Mouse (Mus musculus) left cerebral cortex, postnatal 10 days (tissue): ENCODE data around the gene Gm28048. TPM values are rescaled to one million over a fixed set of nuclear protein-coding genes. Genes with fewer than 3 reads are reported as not detected.

Experiments used
- DNase-seq, 2 experiments: peaks; one replicate each; pipeline ENCODE4 v3.0.0; 2021 to 2022; ENCODE audit warnings: low spot score in 2 of 2, mixed read lengths in 1 of 2; ENCODE audit errors: extremely low spot score in 1 of 2
- intact Hi-C: fragments of 180-260 bp; cut with DNase I; formaldehyde crosslinking; loops from one replicate; pipeline ENCODE4 v1.15.1; 2025
- total RNA-seq, 2 experiments: library from RNA; stranded (reverse); gene quantifications; 2 replicates each; pipeline ENCODE4 v1.2.3; 2021

The Gm28048 gene
- total RNA-seq, 2 experiments from 2014 or later = 6.9 to 7.5 TPM

DNA sequence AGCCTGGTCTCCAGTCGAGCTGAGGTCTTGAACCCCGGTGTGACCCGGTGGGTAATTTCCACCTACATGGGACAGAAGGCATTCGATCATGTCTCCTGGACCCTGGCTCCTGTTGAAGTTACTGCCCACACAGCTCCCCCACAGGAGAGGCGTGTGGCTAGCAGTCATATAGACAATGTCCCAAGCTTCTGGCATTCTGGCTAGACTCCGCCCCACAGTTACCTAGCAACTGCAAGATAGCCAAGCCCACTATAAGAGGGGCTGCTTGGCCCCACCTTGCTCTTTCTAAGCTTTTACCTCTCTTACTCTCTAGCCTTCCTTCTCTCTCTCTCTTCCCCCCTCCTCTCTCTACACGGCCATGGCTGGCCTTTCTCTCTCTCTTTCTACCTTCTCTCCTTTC is 64.1 kb downstream of the Gm28048 start:
- no peak for DNase-seq
- intact Hi-C loops = no loop called here

DNA sequence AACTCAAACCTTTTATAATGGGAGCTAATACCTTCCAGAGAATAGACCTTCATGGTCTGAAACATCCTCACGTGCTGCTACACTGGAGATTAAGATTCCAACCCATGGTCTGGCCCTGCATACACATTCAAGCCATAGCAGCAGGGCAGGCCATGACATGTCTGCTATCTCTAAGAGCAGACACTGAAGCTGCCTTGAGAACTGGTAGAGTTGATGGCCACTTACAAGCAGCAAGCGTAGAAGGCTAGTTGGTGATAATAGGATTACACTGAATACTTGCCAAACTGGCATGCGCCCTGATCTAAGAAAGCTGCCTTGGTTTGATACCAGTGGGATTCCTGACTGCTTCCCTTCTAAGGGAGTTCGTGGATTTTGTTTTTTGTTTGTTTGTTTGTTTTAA is 68.1 kb downstream of the Gm28048 start:
- intact Hi-C loops = no loop called here
- no peak for DNase-seq

DNA sequence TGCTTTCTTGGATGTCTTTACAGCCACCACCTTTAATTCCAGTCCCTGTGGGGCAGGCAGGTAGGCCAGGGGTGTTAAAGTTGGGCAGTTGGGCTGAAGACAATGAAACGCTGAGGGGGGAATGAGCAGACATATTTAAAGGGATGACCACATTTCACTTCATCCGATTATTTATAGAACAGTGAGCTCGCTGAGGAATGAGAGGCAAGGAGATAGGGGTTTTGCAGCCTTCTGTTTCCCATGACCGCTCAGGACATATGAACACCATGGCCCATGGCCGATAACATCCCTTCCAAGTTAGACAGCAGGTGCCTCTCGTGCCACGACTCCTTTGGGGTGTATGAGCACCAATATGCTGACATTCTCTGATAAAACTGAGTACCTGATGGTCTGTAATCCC is 70.1 kb downstream of the Gm28048 start:
- intact Hi-C loops = no loop called here
- DNase-seq = no peak

DNA sequence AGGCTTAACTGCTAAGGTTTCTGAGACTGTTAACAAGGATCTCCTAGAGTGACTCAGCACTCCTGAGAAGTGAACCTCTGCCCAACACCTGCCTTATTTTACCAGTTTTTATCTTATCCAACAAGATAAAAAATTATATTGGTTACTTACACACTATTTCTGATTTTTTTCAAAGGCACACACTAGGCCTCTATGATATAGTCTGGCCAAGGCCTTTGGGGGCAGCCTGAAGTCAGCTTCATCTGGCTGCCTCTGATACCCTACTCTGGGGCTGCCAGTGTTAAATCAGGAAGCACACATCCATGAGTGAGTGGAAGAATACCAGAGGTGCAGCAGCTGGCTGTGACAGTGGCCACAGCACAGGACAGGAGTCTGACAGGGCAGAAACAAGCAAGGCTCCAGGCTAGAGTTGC is 75.4 kb downstream of the Gm28048 start:
- DNase-seq = no peak
- intact Hi-C loops = no loop called here

DNA sequence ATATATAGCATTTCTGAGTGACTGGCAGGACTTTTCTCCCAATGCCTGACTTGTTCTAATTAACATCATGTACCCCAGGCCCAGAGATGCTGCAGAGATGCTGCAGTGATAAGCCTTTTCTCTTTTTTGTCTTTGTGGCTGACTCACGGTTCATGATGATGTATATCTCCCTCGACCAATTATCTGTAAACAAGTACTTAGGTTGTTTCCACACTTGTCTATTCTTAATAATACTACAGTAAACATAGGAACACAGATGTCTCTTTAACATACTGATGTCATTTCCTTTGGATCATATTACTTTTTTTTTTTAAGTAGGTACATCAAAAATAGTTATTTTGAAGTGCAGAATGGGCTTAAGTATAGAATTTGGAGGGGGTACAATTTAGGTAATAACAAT is 79.0 kb downstream of the Gm28048 start:
- no peak for DNase-seq
- intact Hi-C loops = no loop called here

DNA sequence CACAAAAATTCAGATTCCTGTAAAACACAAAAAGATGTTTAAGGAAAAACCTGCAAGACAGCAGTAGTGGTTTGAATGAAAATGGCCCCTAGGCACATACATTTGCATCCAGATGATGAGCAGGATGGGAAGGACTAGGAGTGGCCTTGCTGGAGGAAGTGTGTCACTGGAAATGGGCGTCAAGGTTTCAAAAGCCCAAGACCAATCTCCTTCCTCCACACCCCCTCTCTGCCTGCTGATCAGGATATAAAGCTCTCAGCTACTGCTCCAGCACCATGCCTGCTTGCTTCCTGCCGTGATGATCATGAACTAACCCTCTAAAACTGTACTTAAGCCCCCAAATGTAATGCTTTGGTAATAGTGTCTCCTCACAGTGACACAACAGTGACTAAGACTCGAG is 81.8 kb downstream of the Gm28048 start:
- no peak for DNase-seq
- intact Hi-C loops = no loop called here

DNA sequence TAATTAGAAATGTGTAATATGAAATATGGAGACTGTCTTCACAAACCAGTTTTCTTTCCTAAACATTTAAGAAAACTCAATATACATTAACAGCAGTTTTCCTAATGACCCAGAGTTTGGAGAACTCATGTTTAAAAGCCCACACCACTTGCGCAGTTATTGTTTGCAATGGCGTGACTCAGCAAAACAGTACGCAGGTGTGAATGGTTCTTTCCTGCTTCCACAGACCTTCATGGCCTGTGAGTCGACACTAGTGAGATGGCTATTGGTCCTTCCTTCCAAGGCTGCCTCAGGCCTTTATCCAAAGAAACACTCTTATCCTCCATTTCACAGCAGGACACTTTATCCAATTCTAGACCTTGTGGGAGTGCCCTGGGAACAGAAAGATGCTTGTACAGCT is 84.2 kb downstream of the Gm28048 start:
- intact Hi-C loops = no loop called here
- DNase-seq = no peak

DNA sequence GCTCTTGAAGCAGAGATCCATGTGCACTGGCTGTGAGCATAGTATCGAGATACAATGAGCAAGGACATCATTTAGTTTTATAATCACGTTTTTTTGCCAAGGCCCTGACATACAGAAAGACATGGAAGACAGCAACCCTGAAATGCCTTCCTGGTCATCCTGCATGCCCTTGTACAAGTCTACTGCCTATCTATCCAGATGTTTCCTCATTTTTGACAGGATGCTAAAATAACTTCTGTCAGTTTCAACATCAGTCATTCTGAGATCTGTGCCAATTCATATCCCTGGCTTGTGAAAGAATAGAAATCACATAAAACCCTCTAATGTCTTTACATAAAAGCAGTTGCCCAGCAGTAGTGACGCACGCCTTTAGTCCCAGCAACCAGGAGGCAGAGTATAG is 84.8 kb downstream of the Gm28048 start:
- intact Hi-C loops = no loop called here
- no peak for DNase-seq

DNA sequence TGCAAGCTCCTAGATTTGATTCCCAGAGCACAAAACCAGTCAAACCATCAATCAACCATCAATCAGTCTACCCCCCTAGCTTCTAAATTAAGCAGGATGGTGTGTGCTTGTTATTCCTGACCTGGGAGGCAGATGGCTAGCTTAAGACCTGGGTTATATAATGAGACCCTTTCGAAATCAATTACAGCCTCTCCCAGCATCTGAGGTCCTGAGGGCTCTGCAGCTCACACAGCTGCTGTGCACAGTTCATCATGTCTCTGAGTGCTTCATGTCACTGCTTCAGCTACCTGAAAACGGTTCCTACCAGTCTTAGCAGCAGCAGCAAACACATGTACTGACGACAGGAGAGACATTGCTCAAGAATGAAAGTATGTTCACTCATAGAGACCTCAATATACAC is 88.8 kb downstream of the Gm28048 start:
- no peak for DNase-seq

DNA sequence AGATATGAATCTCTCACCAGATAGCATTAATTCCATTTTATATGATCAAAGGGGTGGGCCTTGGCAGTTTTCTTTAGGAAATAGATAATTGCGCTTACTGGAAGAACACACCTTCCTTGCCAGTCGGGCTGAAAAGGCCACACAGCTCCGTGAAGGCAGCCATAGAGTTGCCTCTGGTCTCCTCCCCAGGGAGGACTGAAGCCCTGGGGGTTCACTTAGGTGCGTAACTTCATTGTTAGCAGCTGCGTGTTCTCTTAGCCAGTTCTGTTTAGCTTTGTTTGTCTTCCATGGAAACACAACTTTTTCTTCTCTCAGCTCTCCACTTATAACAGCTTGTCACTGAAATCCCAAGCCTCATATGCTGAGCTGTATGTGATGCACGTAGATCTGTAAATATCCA is 89.4 kb downstream of the Gm28048 start:
- DNase-seq = no peak
- intact Hi-C loops = no loop called here

More for the DNA sequence above, 88.8 kb downstream of the Gm28048 start:
- intact Hi-C loops = no loop called here

DNA sequence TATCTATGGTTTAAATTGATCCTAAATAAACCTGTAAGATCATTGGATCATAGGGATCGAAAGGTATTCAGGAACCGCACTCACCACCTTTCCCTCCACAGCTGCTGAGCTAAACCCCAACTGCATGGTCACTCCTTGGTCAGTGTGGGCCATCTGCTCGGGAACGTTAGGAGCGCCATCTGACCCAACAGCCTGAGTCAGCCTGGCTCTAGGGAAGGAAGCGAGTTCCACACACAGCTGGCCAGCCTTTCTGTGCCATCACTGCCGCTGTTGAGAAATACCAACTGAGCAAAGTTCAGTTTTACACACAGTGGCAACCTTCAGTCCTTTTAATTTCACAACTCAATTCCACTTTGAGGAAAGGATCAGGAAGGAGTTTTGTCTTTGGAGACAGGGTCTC is 90.0 kb downstream of the Gm28048 start:
- DNase-seq = no peak
- intact Hi-C loops = no loop called here

DNA sequence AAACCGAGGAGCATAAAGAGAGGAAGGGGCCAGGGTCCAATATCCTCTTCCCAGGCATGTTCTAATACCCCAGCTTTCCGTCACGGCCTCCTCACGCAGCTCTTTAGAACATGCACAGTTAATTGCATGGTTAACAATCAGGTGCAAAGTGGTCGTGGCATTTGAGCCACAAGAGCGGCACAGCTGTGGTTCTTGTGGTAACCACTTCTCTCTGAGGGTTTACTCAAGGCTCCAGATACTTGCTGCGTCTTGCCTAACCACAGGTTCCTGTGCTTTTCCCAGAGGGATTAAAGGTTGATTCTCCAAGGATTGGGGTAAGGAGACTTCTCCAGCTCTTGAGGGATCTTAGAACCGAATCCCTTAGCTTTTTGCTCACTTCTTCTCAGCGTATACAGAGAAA is 90.6 kb downstream of the Gm28048 start:
- intact Hi-C loops = no loop called here
- no peak for DNase-seq

DNA sequence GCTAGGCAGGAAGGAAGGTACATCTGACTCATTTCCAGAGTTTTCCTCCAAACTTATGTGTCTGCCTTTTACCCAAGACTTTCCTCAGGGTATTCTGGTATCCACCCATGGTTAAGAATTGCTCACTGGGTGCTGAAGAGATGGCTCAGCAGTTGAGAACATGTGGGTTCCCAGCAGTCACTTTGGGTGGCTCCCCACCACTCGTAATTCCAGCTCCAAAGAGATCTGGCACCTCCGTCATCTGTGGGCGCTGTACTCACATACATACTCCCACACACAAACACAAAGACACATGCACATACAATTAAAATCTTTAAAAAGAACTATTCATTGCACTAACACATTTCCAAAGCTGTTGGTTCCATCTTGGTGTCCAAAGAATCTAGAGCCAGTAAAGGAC is 92.7 kb downstream of the Gm28048 start:
- DNase-seq = no peak
- intact Hi-C loops = no loop called here

DNA sequence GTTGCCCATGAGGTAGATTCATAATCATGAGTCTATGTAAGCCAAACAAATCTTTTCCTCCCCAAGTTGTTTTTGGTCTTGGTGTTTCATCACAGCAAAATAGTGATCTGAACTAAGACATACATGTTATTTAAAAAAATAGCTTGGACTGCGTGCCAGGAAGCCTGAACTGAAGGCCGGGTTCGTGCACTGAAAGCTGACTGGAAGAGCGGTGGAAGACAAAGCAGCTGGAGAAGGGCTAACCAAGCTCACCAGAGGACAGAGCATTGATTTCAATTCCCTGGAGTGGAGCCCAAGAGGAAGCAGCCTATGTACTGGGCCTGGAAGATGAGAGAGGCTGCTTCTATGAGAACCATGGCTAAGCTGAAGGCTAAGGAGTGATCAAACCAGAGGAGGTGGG is 94.9 kb downstream of the Gm28048 start:
- DNase-seq = no peak
- intact Hi-C loops = no loop called here

DNA sequence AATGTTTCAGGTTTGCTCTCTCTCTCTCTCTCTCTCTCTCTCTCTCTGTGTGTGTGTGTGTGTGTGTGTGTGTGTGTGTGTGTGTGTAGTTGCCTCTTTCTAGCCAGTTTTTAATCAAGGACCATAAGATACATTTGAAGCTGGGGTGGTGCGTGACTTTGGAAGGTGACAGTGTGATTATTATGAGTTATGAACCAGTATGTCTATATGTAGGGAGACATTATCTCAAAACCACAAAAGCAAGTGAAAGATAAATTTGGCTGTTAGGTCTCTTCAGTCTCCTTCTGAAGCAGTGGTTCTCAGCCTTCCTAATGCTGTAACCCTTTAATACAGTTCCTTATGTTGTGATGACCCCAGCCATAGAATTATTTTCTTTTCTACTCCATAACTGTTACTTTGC is 96.5 kb downstream of the Gm28048 start:
- no peak for DNase-seq
- intact Hi-C loops = no loop called here

DNA sequence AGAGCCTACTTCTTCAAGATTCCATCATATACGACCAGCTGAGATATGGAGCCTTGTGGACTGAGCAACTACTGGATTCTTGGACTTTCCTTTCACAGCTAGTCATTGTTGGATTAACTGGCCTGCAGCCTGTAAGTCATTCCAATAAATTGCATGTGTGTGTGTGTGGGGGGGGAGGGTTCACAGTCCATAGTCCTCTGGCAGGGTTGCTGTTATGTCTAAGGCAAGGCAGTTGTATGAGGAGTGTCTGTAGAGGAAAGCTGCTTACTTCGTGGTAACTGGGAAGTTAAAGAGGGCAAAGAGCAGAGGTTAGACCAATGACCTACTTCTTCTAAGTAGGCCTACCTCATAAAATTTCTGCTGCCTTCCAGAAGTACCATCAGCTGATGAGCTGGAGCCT is 98.2 kb downstream of the Gm28048 start:
- no peak for DNase-seq
- intact Hi-C loops = no loop called here

DNA sequence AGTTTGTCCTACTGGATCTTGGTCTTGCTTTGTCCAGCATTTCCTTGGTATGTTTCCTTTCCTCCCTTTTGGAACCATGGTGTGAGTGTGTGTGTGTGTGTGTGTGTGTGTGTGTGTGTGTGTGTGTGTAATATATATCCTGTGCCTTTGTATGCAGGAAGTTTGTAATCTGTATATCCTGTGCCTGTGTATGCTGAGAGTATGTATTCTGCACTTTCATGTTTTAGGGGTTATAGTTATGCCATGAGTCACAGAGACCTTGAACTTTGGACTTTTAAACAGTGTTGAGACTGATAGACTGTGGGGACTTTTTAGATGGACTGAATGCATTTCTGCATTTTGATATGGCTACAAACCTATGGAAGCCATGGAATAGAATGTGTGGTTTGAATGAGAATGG is 99.0 kb downstream of the Gm28048 start:
- DNase-seq = no peak
- intact Hi-C loops = no loop called here

DNA sequence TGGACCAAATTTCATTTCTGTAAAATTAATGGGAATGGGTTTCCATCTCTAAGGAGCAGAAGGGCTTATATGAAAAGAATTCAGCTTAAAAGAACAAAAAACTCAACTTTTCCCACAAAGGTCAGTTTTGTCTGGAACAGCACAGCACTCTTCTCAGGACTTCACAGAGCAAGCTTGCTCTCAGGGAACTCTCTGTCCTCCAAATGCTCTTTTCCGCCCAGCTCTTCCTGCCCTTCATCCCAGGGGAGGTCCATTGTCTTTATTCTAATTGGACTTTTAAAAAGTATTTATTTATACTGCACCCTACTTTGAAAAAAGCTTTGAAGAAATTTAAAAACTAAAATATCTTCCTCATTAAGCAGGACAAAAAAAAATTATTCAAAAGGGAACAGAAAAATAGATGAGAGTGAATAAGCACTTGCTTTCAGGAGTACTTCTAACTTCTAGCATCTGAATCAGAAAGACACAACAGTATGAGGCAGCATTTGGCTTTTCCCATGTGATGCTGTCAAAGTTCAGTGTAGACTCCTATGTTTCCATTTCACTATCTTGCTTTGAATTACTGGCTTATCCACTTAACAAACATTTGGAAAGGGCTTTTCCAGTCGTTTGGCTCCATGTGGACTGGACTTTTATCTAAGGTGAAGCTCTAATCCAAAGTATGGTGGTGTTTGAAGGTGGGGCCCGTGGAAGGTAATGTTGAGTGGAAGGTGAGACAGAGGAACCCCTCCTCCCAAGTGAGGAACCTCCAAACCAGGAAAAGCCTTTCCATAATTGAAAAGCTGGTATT is 101.3 kb downstream of the Gm28048 start:
- intact Hi-C loops = no loop called here

DNA sequence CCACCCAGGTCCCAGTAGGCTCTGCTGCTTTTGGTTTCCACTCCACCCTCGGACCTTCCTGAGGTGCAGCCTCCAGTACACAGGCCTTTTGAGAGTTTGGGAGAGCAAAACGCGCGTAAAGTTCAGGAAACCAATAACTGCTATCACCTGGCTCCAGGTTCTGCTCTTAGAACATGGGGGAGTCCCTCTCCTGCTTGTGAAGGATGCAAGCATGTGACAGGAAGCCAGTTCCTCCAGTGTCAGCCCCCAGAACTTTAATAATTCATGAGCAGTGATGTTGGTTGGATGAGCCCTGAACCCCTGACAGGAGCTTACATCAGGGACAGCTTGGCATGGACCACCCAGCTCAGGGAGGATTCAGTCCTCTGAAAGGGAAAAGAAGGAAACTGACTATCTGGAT is 102.2 kb downstream of the Gm28048 start:
- intact Hi-C loops = no loop called here
- DNase-seq = no peak

More for the DNA sequence above, 101.3 kb downstream of the Gm28048 start:
- no peak for DNase-seq

DNA sequence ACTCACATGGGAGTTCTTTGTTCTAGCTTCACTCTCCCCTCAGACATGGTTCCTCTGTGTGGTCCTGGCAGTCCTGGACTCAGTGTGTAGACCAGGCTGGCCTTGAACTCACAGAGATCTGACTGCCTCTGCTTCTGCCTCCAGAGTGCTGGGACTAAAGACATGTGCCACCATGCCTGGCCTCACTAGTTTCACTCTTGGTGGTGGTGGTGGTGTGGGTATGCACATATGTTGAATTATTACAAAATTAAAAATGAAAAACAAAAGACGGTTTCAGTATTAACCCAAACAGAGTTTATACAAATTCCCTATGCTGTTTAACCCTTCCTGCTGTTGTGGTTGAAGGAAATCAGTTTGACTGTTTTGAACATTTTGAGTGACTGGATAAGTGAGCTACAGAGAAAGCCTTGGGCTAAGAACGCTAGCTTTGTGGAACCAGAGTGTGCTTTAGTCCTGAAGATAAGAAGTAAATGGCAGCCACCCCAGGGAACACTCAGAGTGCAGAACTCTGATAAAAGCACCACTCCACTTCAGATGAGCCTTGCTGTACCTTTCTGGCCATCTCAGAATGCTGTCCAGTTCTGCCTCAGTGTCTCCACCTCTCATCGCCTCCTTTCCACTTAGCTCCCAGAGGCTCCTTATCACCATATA is 105.1 kb downstream of the Gm28048 start:
- DNase-seq = no peak
- intact Hi-C loops = no loop called here

DNA sequence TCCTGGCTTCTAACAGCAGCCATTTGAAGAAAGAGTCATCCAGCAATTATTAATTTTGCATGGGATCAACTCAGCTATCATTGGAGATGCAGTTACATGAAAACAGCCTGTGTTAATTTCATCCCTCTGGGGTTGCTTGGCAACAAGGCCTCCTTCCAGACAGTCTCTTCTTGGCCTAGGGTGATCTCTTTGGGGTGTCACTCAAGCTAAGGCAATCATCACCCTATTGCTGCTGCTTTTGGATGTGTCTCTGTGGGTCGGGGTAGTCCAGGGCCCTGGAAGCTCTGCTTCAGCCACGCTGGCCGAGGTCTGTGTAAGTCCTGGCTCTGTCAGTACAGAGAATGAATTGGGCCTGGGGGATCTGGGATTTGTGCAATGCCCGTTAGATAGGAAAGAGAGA is 106.6 kb downstream of the Gm28048 start:
- intact Hi-C loops = no loop called here
- no peak for DNase-seq
